Mouse (Mus musculus) T-helper 1 cell (primary cell): Measurements from ENCODE around the gene Mylk4.

Experiments used
- in situ Hi-C: fragments of 300-600 bp; cut with MboI, MseI; formaldehyde crosslinking; loops from one replicate; pipeline ENCODE4 v1.15.1; 2025; ENCODE audit warnings: high pct_unique_total_duplicates

The Mylk4 gene

DNA sequence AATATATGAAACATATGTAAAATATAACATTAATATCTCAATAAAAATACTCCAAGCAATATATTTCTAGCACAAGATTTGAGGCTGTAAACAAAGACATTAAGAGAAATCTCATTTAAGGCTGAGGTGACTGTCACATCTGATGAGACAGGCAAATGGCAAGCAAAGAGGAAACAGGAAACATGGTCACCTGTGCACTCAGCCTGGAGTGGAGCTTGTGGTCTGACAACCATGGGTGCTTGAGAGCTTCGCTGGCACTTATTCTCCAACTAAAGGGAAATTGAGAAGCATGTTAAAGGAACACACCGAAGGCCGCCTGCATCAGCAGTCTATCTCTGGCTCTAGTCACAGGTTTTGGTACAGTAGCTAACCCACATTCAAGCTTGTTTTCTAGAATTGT, 71.2 kb downstream of the Mylk4 start:
- in situ Hi-C loops, result no loop called here

DNA sequence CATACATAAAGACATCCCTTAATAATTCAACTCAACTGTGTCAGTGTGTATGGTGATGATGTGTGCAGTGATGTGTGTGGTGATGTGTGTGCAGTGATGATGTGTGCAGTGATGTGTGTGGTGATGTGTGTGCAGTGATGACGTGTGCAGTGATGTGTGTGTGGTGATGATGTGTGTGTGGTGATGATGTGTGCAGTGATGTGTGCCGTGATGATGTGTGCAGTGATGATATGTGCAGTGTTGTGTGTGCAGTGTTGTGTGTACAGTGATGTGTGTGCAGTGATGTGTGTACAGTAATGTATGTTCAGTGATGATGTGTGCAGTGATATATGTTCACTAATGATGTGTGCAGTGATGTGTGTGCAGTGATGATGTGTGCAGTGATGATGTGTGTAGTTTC, 75.9 kb downstream of the Mylk4 start:
- in situ Hi-C loops, result no loop called here

DNA sequence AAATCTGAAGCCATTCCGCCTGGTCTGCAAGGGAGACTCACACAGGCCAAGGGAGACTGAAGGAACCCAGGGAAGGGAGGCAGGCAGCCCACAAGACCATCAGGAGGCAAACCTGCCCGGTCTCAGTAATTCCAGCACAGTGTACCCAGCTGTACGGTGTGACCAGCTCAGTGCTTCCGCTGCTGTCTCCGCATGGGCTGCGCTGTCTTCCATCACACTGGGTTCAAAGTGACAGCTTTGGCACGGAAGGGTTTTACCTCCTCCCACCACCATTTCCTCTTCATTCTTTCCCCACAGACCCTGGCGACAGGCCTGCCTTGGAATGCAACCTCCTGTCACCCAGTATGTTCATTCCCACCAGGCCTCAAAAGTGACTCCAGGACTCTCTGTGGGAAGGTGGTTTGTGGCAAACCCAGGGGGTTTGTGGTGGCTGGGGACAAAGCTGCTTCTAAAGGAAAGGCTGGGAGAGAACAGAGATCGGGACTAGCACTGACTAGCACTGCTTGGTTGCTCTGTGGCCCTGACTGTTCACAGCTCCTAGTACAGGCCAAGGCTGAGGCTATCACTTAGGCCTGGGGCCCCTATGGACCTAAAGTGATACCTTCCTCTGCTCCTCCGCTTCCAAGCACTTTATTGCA, 77.0 kb downstream of the Mylk4 start:
- in situ Hi-C loops, result no loop called here

DNA sequence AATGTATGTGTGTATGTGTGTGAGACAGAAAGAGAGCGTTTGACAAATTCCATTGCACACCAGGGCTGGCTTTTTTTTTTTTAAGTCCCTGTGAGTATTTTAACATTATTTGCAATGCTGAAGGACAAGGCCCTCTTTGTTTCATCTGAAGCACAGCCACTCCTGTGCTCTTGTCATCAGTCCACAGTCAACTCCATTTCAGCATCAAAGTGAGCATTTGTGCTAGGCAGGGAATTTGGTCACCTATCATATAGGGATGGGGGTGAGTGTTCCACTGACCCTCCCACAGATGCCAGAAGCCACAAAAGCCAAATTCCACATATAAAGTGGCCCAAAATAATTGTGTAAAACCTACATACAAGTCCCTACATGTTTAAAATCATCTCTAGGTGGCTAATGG, 78.4 kb downstream of the Mylk4 start:
- in situ Hi-C loops, result no loop called here

DNA sequence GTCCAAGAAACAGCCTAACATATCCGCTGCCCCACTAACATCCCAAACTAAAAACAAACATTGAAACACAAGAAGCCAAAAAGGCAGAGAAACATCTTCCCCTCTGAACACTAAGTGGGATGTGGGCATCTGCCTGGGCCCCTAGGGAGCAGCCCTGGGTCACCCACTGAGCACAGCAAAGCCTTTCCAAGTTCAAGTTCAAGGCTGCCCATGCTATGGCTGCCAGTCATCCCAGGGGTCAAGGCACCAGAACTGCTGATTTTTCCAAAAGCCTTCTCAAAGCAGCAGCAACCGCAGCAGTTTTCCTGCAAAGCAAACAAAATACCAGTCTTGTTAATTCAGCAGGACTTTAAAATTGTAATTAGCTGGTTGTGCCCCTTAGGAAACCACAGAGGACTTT, 78.8 kb downstream of the Mylk4 start:
- in situ Hi-C loops, result no loop called here

DNA sequence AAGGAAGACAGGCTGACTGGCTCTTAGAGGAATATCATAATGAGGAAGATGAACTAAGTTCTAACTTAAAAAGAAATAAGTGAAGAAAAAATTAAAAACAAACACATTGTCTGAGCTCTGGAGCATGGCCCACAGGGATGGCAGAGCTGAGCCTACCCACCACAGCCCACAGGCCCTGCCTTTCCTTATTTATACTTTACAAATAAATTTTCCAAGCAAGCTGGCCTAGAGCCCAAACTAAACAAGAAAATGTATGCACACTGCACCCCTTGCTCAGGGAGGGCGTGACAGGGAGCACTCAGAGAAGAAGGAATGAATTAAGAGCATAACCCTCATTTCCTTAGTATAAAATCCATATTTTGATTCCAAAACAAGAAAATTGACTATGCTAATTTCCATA, 82.2 kb downstream of the Mylk4 start:
- in situ Hi-C loops, result no loop called here

DNA sequence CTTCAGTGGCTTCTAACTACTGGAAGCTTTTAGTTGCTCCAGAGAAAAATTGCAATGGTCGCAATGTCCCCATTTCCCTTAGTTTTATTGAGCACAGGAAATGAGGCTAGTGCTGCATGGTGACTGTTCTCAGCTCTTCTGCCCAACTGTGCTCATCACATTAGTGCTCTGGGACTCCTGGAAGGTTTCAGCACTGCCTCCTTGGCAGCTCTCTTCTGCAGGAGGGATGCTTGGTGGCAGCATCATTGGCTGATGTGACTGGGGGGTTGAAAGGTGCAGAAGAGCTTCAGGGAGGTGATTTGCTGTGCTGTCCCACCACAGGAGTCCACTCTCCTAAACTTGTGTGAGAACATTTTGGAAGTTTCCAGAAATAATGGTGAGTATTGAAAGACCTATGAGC, 84.4 kb downstream of the Mylk4 start:
- in situ Hi-C loops, result no loop called here

DNA sequence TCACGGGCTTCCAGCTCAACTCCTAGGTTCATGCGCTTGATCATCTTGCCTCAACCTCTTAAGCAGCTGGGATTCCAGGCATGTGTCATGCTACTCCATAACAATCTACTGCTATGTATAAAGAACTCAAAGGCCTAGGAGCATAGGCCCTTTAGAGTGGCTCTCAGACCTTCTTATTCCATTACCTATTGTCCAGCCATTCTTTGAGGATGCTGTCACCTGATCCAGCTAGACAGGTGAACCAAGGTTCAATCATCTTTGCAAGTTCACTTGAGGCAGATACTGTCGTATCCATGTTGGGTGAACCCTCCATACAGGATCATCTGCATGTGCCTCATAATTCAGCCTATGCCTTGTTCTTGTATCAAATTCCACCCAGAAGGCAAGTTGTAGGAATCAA, 84.8 kb downstream of the Mylk4 start:
- in situ Hi-C loops, result no loop called here

DNA sequence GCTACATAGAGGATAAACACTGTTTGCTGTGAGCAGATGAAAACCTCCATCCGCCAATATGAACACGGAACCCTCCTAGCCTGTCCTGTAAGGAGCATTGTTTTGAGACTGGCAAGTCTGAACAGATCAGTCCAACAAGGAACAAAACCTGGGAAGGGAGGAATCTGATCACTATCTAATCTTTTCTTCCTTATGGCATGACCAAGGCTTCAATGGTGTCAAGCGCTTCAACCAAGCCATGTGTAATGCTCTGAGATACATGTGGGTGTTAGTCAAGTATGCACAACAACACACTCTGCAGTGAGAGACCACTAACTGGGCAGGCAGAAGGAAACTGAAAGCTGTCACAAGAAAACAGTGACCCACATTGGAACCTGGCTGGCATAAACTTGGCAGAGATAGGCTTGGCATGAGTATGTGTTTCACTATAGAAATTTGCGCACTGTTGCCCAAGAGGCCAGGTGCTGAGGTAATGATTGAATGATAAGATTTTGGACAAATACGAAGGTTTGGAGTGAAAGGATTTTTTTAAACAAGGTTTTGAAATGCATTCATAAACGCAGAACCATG, 89.8 kb downstream of the Mylk4 start:
- in situ Hi-C loops, result no loop called here

DNA sequence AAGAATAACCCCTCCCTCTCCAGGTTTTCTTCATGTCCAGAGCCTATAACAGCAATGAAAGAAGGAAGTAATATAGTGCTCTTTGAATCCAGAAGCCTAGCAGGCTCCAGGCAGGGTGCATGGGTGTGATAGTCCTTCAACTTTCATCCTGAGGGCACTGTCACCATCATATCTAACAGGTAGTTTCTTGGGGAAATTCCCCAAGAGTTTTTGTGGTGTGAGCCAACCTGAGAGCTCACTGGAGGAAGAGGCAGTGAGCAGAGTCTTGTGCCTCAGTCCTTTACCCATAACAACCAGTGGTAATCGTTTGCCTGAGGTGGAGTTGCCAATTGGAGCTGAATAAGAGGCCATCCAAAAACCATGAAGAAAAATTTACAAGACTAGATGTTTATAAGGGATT, 91.2 kb downstream of the Mylk4 start:
- in situ Hi-C loops, result no loop called here

DNA sequence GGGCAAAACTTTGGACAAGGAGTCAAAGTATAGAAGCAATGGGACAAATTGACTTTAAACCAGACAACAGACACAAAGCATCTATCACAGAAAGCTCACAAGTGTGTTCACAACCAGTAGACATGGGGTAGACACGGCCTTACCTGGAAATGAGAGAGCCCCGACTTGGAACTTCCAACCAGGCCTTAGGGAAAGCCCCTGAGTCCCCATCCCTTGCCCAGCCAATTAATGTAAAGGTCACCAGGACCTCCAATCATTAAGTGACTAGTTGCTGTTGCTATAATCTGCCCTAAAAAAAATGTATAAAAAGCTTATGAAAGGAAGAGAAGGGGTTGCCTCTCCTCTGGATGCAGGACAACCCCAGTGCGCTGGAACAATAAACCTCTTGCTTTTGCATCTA, 93.5 kb downstream of the Mylk4 start:
- in situ Hi-C loops, result no loop called here

DNA sequence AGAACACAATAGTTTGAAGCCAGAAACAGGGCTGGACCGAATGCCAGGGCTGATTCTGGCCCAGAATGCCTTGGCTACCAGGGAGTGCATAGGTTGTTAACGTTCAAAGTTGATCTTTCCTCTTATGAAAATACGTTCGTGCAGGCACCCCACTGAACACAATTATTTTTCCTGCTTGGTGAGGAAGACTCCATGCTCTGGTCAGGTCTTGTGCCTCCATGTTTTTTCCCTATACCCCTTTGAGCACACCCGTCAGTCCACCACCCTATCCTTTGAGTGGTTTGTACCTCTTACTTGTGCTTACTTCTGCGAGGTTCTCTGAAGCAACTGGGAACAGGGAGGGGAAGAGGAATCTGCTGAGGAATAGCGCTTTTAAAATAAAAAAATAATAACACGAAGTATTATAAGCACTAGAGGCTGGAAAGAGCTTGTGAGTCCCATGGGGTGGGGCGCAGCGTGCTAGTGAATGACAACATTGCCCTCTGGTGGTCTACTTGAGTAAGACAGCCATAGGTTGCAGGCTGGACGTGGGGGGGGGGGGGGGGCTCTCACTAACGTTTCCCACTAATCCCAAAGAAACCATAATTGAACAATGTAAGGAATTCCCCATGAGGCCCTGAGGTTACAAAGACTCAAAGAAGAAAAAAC, 102.8 kb downstream of the Mylk4 start:
- in situ Hi-C loops, result no loop called here

DNA sequence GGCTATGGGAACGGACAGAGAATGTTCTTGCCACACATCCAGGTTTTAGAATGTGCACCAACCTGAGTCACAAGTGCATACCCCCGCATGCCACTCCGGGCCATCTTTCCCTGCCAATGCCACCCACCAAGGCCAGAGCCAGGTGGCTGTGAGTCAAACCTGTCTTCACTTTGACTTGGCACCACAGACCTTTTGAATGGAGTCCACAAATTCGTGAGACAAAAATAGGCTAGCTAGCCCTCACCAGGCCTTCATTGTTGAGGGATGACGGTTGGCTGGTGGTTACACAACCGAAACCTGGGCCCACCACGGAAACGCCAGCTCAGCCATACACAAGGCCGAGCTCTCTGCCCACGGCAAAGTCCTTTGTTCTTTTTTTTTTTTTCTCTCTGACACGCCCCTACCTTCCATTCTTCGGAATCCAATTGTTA, 103.6 kb downstream of the Mylk4 start:
- in situ Hi-C loops, result no loop called here

DNA sequence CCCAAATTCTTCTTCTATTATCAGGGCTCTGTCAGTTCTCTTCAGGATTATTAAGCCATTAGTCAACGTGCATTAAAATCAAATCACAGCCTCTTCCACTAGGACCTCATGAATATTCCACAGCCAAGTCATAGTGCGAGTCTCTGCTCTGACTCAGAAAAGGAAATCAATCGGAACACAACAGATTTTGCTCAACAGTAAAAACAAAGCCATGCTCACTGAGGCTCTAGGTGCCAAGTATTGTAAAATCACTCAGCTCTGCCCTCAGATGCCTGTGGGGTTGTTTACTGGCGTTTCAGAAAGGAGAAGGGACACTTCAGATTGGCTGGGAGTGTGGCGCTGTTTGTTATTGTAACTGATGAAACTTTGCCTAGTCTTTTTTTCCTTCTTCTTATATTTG, 104.8 kb downstream of the Mylk4 start:
- in situ Hi-C loops, result no loop called here

DNA sequence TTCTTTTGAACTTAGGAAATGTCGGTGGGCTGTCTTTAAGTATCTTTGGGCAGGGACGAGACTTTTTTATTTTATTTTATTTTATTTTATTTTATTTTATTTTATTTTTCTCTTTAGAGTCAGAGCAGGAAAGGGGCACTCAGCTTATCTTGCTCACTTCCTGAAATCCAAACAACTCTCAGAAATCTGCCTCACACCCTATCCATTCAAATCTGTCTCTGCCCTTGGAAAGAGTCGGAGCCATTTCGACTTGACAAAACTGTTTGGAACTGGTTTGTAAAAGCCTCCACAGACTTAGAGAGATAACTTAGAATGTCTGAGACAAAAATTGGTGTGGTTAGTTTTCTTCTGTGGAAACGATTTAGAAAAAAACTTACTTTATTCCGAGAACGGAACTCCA, 113.0 kb downstream of the Mylk4 start:
- in situ Hi-C loops, result no loop called here

DNA sequence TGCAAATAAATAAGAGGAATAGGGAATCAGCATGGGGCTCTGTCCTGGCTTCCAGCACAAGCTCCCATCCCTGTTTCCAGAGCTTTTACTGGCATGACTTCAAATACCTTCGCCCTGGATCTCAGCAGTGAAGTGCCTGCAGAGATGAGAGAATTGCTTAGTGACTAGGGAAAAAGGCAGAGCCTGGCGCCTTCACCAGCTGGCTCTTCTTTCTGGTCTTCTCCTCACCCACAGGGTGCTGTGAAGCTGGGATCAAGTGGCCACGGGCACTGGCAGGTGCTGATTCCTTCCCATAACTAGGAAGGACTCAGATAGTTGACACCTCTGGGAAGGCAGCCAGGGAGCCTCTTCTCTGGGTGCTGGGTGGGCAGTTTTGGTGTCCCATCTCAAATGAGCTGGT, 115.5 kb downstream of the Mylk4 start:
- in situ Hi-C loops, result loop anchor here (10.0 kb wide), 1 partner anchor 873 kb away; no protein-coding TSS in a partner anchor

DNA sequence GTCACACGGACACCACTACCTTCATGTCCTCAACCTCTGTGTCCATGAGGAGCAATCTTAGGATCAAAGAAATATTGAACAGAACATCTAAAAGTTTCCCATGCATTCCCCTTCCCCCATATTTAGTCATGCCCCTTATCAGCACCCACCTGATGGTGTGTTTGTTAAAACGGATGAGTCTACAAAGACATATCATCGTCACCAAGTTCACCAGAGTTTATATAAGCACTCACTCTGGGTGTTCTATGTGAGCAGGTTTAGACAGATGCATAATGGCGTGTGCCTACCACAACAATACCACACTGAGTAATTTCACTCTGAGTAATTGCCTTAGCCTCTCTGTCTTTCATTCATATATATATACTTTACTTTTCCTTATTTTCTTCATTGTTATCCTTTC, 116.4 kb downstream of the Mylk4 start:
- in situ Hi-C loops, result loop anchor here (10.0 kb wide), 1 partner anchor 873 kb away; no protein-coding TSS in a partner anchor

DNA sequence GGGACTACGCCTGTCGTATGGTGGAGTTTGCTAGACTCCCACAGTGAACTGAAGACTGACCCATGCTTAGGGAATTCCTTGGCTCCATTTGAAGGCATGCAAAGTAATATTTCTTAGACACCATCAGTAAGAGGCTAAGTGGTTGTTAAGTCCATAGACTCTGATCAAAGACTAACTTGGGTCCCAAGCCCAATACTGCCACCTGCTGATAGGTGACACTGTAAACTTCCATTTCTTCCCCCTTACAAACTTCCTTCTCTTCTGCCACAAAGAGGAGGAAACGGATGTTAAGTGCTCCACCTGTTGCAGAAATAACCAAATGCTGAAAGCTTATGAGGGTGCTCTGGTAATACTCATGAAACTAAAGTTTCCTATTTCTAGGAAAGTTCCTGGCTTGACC, 121.7 kb downstream of the Mylk4 start:
- in situ Hi-C loops, result loop anchor here (10.0 kb wide), 1 partner anchor 867 kb away; no protein-coding TSS in a partner anchor

DNA sequence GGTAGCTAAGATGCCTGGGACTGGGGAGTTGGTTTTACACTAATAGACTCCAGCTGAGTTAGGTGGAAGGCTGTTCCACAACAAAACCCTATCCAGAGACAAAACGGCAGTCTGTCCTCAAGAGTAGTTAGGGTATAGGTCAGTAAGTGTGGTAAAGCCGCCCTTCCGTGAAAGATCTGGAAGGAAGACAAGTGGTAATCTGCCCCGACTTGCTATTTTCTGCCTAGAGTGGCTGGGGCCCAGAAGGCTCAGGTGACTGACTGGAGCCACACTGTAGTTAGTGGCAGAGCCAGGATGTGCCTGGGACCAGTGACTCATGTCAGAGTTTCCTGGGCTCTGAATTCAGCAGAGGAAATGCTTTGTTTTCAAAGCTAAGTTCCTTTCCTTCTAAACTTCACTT, 123.5 kb downstream of the Mylk4 start:
- in situ Hi-C loops, result loop anchor here (10.0 kb wide), 1 partner anchor 865 kb away; no protein-coding TSS in a partner anchor

DNA sequence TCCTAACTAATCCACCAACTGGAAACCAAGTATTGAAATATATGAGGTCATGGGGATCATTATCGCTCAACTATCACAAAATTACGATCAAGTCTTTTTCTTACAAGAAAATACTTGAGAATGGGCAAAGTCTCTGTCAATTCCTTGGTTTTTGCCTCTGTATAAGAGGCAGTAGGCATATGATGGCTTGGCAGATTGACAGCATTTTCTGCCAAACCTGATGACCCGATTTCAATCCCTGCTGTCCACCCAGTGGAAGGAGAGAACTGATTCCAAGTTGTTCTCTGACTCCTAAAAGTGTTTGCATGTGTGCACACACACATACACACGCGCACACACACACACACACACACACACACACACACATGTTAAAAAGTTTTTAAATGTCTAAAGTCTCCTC, 124.5 kb downstream of the Mylk4 start:
- in situ Hi-C loops, result no loop called here

DNA sequence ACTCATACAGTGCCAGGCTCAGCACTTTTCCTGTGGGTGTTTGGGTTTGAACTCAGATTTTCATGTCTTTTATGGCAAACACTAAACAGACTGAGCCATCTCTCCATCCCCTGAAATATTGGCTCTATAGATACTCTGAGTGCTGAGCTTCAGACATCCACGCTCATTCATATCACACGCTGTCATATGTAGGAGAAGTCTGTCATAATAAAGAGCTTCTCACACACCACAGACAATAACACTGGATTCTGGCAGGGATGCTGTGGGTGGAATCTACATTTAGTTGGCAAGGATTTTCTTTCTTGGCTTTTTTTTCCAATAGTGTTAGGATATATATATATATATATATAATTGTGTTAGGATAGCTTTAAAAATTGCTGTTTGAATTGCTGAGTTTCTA, 126.2 kb downstream of the Mylk4 start:
- in situ Hi-C loops, result no loop called here
